Mouse (Mus musculus) left cerebral cortex, postnatal 25 days (tissue): ENCODE measurements around the gene Zfp568. TPM values are rescaled to one million over a fixed set of nuclear protein-coding genes. Genes with fewer than 3 reads are reported as not detected.
"Not testable (repeated sequence)": the region's sequence is repeated elsewhere in the genome, so short reads cannot be mapped to it uniquely, and the experiment has no call there.

Experiments
- DNase-seq, 2 experiments: peaks; one replicate each; pipeline ENCODE4 v3.0.0; 2022; ENCODE audit warnings: low spot score in 2 of 2, mixed read lengths in 1 of 2
- intact Hi-C: fragments of 180-260 bp; cut with DNase I; formaldehyde crosslinking; loops from one replicate; pipeline ENCODE4 v1.15.1; 2025
- total RNA-seq, 2 experiments: library from RNA; stranded (reverse); gene quantifications; 2 replicates each; pipeline ENCODE4 v1.2.3; 2021

Zfp568 gene
- 1 to 10 TPM; 3.8 to 6.4 TPM for total RNA-seq

- intact Hi-C loops, result no loop called here
- DNase-seq, result peak; percentile 90 to 93
These were observed at the start of gene Zfp568 for GRCm38 (mm10) chr7:29983690-29984380. Gene Zfp568 (plus strand): TSS chr7:29983955.

GRCm38 (mm10) chr7:29938856-29939255 lies 44.9 kb upstream of the Zfp568 start:
- no peak for DNase-seq
- intact Hi-C loops, result no loop called here

DNA sequence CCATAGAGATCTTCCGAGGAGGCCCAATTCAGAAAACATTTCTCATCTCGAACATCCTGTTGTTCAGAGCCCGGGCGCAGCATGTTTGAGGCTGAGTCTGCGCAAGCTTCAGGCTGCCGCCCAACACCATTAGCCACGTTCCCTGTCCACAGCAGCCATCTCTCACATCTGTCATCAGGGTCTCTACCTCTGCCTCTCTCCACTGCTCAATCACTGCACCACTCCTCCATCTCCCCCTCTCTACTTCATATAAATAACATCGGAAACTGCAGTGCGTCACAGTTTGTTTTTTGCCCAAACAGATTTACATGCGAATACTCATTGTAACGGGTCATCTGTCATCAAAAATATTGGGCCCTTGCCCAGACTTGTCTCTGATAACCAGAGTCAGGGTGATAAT lies 42.7 kb upstream of the Zfp568 start:
- intact Hi-C loops, result no loop called here
- no peak for DNase-seq

GRCm38 (mm10) chr7:29942740-29943139 lies 41.0 kb upstream of the Zfp568 start:
- DNase-seq, result no peak
- intact Hi-C loops, result no loop called here

DNA sequence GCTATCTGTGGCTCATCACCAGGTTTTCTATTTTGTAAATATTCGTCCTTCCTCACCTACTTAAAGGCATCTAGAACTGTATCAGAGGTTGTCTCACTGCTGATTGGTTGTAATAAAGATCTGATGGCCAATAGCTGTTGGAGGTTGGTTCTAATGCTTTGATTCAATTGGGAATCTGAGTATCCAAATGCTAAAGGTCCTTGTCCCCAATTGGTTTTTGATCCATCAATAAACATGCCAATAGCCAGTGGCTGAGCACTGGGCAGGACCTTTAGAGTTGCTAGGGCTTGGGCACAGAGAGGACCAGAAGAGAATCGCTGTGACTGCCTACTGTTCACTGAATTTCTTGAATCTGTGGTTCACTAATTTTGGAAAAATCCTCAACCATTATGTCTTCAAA lies 40.0 kb upstream of the Zfp568 start:
- DNase-seq, result no peak
- intact Hi-C loops, result no loop called here

DNA sequence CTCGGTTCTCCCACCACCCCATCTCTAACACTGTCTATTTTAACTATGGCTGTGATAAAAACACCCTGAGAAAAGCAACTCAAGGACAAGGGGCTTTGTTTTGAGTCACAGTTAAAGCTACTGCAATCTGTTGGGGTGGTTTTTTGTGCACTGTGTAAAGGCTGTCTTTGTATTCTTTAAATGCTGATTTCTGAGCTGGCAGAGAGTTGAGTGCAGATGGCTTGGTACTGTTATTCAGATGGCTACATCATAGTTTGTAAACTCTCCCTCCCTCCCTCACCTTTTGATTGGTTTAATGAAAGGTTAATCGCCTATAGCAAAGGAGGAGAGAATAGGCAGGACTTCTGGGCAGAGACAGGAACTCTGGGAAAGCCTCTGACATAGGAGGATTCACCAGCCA lies 39.6 kb upstream of the Zfp568 start:
- DNase-seq, result peak in 1 of 2 experiments; percentile 54

DNA sequence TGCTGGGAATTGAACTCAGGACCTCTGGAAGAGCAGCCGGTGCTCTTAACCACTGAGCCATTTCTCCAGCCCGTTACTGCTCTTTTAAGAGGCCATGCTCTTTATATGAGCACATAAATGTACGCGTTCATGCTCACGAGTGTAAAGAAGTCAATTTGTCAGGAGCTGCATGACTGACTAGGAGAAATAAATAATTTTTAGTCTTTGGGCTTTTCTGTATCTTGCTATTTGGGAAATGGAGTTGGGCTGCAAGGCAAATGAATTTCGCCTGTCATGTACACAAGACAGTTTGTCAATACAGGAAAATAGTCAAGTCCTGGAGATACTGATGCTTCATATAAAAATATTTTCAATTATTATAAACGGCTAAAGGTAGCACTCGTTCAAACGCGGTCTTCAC lies 30.7 kb upstream of the Zfp568 start:
- no peak for DNase-seq
- intact Hi-C loops, result no loop called here

More for the DNA sequence above, 39.6 kb upstream of the Zfp568 start:
- intact Hi-C loops, result no loop called here

GRCm38 (mm10) chr7:29953513-29954401 lies 30.0 kb upstream of the Zfp568 start, which contains the start of gene Zfp74:
Gene Zfp74 (minus strand): TSS chr7:29954089.
- intact Hi-C loops, result loop anchor here (1.0 kb wide), 1 partner anchor 47 kb away; the partner anchor contains the start of gene Zfp27
- peak; percentile 82 to 86 for DNase-seq

DNA sequence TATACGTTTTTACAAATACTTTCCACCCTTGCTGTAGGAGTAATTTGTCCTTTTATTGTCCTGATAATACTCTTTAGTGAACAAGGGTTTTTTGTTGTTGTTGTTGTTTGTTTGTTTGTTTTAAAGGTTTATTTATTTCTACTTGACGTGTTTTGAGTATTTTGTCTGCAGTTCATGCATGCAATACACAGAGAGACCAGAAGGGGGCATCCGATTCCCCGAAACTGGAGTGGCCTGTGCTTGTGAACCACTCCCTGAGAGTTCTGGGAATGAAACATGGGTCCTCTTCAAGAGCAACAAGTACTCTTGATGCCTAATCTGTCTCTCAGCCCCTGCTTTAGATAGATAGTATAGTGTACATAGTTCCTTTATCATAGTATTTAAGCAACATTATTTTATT lies 29.0 kb upstream of the Zfp568 start:
- intact Hi-C loops, result loop anchor here (1.0 kb wide), 1 partner anchor 48 kb away; the partner anchor contains the start of gene Zfp27
- DNase-seq, result peak in 1 of 2 experiments; percentile 15

GRCm38 (mm10) chr7:29956257-29956656 lies 27.5 kb upstream of the Zfp568 start:
- DNase-seq, result peak; percentile 5 to 55
- intact Hi-C loops, result no loop called here

- no peak for DNase-seq
- intact Hi-C loops, result no loop called here
These were observed 25.5 kb upstream of the Zfp568 start for GRCm38 (mm10) chr7:29958125-29958724.

DNA sequence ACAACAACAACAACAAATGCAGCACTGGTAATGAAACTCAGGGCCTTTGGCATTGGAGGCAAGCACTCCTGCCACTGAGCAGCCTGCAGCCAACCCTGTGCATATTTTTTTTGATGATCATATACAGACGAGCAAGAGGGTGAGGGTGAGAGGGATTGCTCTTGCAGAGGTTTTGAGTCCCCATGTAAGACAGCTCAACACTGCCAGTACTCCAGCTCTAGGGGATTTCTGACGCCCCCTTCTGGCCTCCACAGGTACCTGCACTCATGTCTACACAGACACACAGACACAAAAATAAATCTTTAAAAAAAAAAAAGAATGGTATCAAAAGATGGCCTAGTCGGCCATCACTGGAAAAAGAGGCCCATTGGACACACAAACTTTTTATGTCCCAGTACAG lies 24.8 kb upstream of the Zfp568 start:
- no peak for DNase-seq
- intact Hi-C loops, result no loop called here

GRCm38 (mm10) chr7:29965115-29965810 lies 18.5 kb upstream of the Zfp568 start:
- DNase-seq, intact Hi-C loops: not testable (repeated sequence)

DNA sequence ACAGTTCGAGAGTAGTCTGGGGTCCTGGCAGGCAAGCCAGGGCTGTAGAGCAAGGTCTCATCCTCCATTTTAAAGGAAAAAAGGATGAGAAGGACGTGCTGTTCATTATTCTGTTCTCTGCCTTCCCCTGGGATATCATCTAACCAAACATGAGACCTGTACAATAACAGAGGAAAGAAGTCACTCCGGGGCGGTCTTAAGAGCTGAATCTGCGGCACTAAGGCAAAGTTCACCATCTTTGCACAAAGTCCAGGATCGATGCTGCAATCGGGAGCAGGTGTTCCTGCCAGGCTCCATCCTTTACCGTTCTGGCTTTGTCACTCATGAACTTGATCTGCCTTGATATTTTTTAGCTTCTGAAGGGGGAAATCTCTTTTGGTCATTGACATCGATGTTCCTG lies 13.1 kb upstream of the Zfp568 start:
- intact Hi-C loops, result no loop called here
- no peak for DNase-seq

- intact Hi-C loops, result no loop called here
- no peak for DNase-seq
These were observed 3.0 kb upstream of the Zfp568 start for GRCm38 (mm10) chr7:29980761-29981160.

DNA sequence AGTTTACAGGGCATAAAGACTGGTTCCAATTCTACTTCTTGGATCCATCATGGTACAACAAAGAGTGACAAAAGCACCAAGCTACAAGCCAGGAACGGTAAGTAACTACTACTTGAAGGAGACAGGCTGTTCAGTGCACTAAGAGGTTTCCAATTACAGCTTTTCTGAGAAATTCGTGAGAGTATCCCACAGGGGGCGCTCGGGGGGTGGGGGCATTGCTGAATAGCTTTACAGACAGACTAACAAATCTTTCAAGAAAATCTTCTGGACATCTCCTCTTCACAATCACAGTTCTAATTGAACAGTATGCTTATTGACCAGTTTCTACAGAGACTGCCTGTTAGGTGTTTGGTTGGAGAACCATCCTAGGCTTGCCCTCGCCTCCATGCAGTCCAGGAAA lies 2.3 kb upstream of the Zfp568 start:
- intact Hi-C loops, result no loop called here
- no peak for DNase-seq

DNA sequence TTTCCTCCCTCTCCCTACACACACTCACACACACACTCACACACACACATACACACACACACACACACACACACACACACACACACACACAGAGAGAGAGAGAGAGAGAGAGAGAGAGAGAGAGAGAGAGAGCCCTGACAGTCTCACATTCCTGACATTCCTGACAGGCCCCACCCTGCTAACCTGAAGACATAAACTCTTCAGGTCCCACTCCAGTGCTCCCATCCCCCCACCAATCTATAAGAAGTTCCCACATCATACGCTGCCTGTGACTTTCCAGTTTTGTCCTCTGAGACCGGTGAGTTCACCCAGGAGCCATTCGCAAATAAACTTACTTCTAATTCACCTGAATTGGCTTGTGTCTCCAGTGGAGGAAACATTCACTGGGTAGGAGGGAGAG lies 1.9 kb upstream of the Zfp568 start:
- DNase-seq, result no peak
- intact Hi-C loops, result no loop called here

DNA sequence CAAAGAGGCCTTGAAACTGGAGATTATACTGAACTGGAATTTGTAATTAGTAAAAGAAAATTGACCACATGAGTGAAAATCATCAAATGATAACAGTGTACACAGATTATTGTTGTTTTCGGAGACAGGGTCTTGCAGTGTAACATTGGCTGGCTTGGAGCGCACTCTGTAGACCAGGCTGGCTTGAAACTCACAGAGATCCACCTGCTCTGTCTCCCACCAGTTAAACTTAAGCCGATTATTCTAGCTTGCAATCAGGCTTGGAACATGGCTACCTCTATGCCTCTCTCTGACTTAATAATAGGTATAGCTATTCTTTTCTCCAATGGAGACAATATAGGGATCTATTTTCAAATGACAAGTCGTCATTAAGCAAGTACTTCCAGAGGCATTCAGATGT lies 1.4 kb upstream of the Zfp568 start:
- no peak for DNase-seq
- intact Hi-C loops, result no loop called here

DNA sequence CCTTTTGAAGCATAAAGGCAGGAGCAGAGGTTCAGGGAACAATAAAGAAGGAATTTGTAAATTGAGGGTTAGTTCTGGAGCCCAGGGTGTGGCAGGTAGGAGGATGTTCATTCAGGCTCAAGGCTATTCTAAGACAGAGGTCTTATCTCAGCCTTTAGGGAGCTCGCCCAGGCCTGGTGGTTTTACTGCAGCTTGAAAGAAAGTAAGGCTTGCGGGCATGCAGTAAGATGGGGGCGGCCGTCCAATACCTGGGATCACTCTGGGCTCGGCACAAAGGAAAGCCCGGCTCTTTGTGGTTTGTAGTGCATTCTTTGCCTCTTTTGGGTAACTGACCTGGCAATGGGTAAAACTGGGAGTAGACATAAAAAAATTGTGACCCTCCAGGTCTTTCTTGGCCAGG lies 824 bp upstream of the Zfp568 start:
- intact Hi-C loops, result no loop called here

GRCm38 (mm10) chr7:29983340-29983689 lies 440 bp upstream of the Zfp568 start:
- DNase-seq, result no peak
- intact Hi-C loops, result no loop called here

More for the DNA sequence above, 824 bp upstream of the Zfp568 start:
- peak in 1 of 2 experiments; percentile 10 for DNase-seq
